Comparison of ENCODE assay signal across 8 mouse cellular contexts in the genomic region with DNA sequence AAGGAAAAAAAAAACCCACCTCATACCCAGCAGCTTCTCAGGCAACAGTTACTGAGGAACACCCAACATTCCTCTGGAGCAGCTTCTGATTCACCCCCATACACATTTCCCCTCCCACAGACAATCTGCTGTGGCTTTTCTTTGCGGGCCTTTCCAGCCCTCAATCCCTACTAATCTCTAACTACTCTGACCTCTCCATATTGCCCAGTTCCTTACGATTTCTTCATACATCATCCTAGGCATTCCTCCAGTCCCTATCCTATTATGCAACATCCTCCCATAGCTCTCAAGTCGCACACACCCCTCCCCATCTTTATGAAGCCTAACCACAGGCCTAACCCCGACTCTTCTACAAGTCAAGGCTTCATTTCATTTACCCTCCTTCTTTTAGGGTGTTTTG. TPM values are rescaled to one million over a fixed set of nuclear protein-coding genes. Genes with fewer than 3 reads are reported as not detected.
DNase-seq lines count a peak whose midpoint lies in the region; ATAC-seq and TF ChIP-seq lines count a peak whose summit lies in the region.

No protein-coding gene starts in this region.

- H3K4me1 ChIP-seq in lung, embryonic 15.5 days = peaks cover 9% of the 10 kb centered on the region
- peaks cover 4% of the 10 kb centered on the region; the same call in 1 of the 2 replicates for H3K4me1 ChIP-seq in lung, adult 2 months (ENCODE audit: control insufficient read depth, insufficient read depth, low read length)
- H3K4me1 ChIP-seq in embryonic facial prominence, embryonic 13.5 days = peaks cover 15% of the 10 kb centered on the region
- 0 out of 2 replicates have a peak, but pooled peaks cover 6% of the 10 kb centered on the region for H3K4me1 ChIP-seq in intestine, embryonic 15.5 days (replicated peaks)
- H3K4me1 ChIP-seq in midbrain, postnatal 0 days (ENCODE audit: insufficient read depth, low read length) = peaks cover 7% of the 10 kb centered on the region; the same call in 1 of the 2 replicates

- H3K36me3 ChIP-seq in lung, embryonic 15.5 days = 0 out of 2 replicates have a peak, but pooled peaks cover 5% of the 10 kb centered on the region
- peaks cover 8% of the 10 kb centered on the region for H3K36me3 ChIP-seq in embryonic facial prominence, embryonic 13.5 days
- H3K36me3 ChIP-seq in intestine, embryonic 15.5 days = no peaks in the 10 kb centered on the region
- no peaks in the 10 kb centered on the region for H3K36me3 ChIP-seq in midbrain, postnatal 0 days (ENCODE audit: insufficient read depth, low read length)

- TF ChIP-seq POLR2A in lung, adult 2 months (IDR thresholded peaks at IDR 0.05; ENCODE audit: borderline replicate concordance, extremely low read depth, low read depth, low read length) = no peak

- H3K9me3 ChIP-seq in lung, embryonic 15.5 days = no peaks in the 10 kb centered on the region
- H3K9me3 ChIP-seq in embryonic facial prominence, embryonic 13.5 days = no peaks in the 10 kb centered on the region
- no peaks in the 10 kb centered on the region for H3K9me3 ChIP-seq in intestine, embryonic 15.5 days
- no peaks in the 10 kb centered on the region for H3K9me3 ChIP-seq in midbrain, postnatal 0 days (ENCODE audit: low read length)

- TF ChIP-seq CTCF in lung, adult 2 months (IDR thresholded peaks at IDR 0.05; ENCODE audit: insufficient read depth, low read length) = no peak
- TF ChIP-seq CTCF in midbrain, postnatal 0 days (IDR thresholded peaks at IDR 0.05) = no peak

- DNase-seq in lung, adult 2 months = no peak
- no peak for DNase-seq in midbrain, postnatal 0 days (ENCODE audit: low spot score)
- DNase-seq in cerebellum, adult 18-20 months = no peak
- no peak for DNase-seq in kidney, adult 8-10 months
- DNase-seq in lung, postnatal 4 days = no peak

- WGBS in lung, embryonic 15.5 days = 30% methylated on average over 4 of the region's 4 CpGs
- WGBS in lung, adult 2 months = 10% methylated on average over 4 of the region's 4 CpGs
- 59% methylated on average over 4 of the region's 4 CpGs for WGBS in embryonic facial prominence, embryonic 13.5 days
- WGBS in intestine, embryonic 15.5 days = 41% methylated on average over 4 of the region's 4 CpGs
- WGBS in midbrain, postnatal 0 days = 71% methylated on average over 4 of the region's 4 CpGs

- H3K27ac ChIP-seq in lung, embryonic 15.5 days = 0 out of 2 replicates have a peak overlapping the region, but pooled peaks have one; percentile 82
- H3K27ac ChIP-seq in embryonic facial prominence, embryonic 13.5 days = no peak overlapping the region
- no peak overlapping the region for H3K27ac ChIP-seq in intestine, embryonic 15.5 days
- no peak overlapping the region for H3K27ac ChIP-seq in midbrain, postnatal 0 days (ENCODE audit: low read depth, low read length)

- H3K4me3 ChIP-seq in lung, embryonic 15.5 days = peak overlapping the region; percentile 89
- H3K4me3 ChIP-seq in lung, adult 2 months (replicated peaks; ENCODE audit: extremely low read depth, low read depth, low read length) = no peak overlapping the region
- peak overlapping the region; percentile 97 for H3K4me3 ChIP-seq in embryonic facial prominence, embryonic 13.5 days
- peak overlapping the region; percentile 73 for H3K4me3 ChIP-seq in intestine, embryonic 15.5 days (replicated peaks)
- H3K4me3 ChIP-seq in midbrain, postnatal 0 days (ENCODE audit: low read depth, low read length) = peak overlapping the region; percentile 92

- H3K27me3 ChIP-seq in lung, embryonic 15.5 days = no peaks in the 10 kb centered on the region
- H3K27me3 ChIP-seq in embryonic facial prominence, embryonic 13.5 days = no peaks in the 10 kb centered on the region
- H3K27me3 ChIP-seq in intestine, embryonic 15.5 days (replicated peaks) = no peaks in the 10 kb centered on the region
- H3K27me3 ChIP-seq in midbrain, postnatal 0 days (ENCODE audit: insufficient read depth, low read length) = no peaks in the 10 kb centered on the region

- peak overlapping the region; percentile 73 for H3K4me2 ChIP-seq in lung, embryonic 15.5 days
- peak overlapping the region; percentile 77 for H3K4me2 ChIP-seq in embryonic facial prominence, embryonic 13.5 days
- peak overlapping the region; percentile 71 for H3K4me2 ChIP-seq in intestine, embryonic 15.5 days (replicated peaks)
- peak overlapping the region; percentile 81 for H3K4me2 ChIP-seq in midbrain, postnatal 0 days (ENCODE audit: low read depth, low read length, poor library complexity, severe bottlenecking)

- no peak for ATAC-seq in lung, embryonic 15.5 days (ENCODE audit: borderline replicate concordance, extremely low read depth, low FRiP score, low TSS enrichment)
- ATAC-seq in embryonic facial prominence, embryonic 13.5 days (ENCODE audit: insufficient number of reproducible peaks, insufficient read depth, low FRiP score, low TSS enrichment, low read depth) = no peak
- no peak for ATAC-seq in intestine, embryonic 15.5 days
- ATAC-seq in midbrain, postnatal 0 days (ENCODE audit: low FRiP score) = no peak

- H3K9ac ChIP-seq in lung, embryonic 15.5 days = peak overlapping the region; percentile 93
- peak overlapping the region; percentile 96 for H3K9ac ChIP-seq in embryonic facial prominence, embryonic 13.5 days
- peak overlapping the region; percentile 77; the same call in 1 of the 2 replicates for H3K9ac ChIP-seq in intestine, embryonic 15.5 days
- H3K9ac ChIP-seq in midbrain, postnatal 0 days (replicated peaks; ENCODE audit: low read length, poor library complexity, severe bottlenecking) = peak overlapping the region; percentile 93

RNA-seq across cellular contexts. Expression of gene Pip5k1a, which starts 1.6 kb away (rescaled TPM):
- 17.2 and 18.1 TPM in 2 replicates for polyA plus RNA-seq in lung, embryonic 15.5 days (2015; fragmentation: Nextera tagmentation; extraction: Ambion mirVana)
- 14.6 and 20.4 TPM in 2 replicates for polyA plus RNA-seq in lung, adult 2 months (2012; rRNA removed)
- 23.8 and 26.3 TPM in 2 replicates for polyA plus RNA-seq in embryonic facial prominence, embryonic 13.5 days (2015; fragmentation: Nextera tagmentation; extraction: Ambion mirVana)
- polyA plus RNA-seq in intestine, embryonic 15.5 days (2015; fragmentation: Nextera tagmentation; extraction: Ambion mirVana) = 15.7 and 15.9 TPM in 2 replicates
- total RNA-seq in midbrain, postnatal 0 days (2014; rRNA removed) = 20.1 and 21.6 TPM in 2 replicates
- 12.9 and 13.3 TPM in 2 replicates for polyA plus RNA-seq in midbrain, postnatal 0 days (2015; fragmentation: Nextera tagmentation; extraction: Ambion mirVana)

RNA-seq across cellular contexts. Expression of gene Vps72, which starts 5.7 kb away (rescaled TPM):
- polyA plus RNA-seq in lung, embryonic 15.5 days (2015; fragmentation: Nextera tagmentation; extraction: Ambion mirVana) = 163 and 165 TPM in 2 replicates
- 55.3 and 62.2 TPM in 2 replicates for polyA plus RNA-seq in lung, adult 2 months (2012; rRNA removed)
- 185 and 213 TPM in 2 replicates for polyA plus RNA-seq in embryonic facial prominence, embryonic 13.5 days (2015; fragmentation: Nextera tagmentation; extraction: Ambion mirVana)
- 112 and 113 TPM in 2 replicates for polyA plus RNA-seq in intestine, embryonic 15.5 days (2015; fragmentation: Nextera tagmentation; extraction: Ambion mirVana)
- 69.6 and 84.7 TPM in 2 replicates for total RNA-seq in midbrain, postnatal 0 days (2014; rRNA removed)
- polyA plus RNA-seq in midbrain, postnatal 0 days (2015; fragmentation: Nextera tagmentation; extraction: Ambion mirVana) = 131 and 136 TPM in 2 replicates

RNA-seq across cellular contexts. Expression of gene Tmod4, which starts 19.2 kb away (rescaled TPM):
- polyA plus RNA-seq in lung, embryonic 15.5 days (2015; fragmentation: Nextera tagmentation; extraction: Ambion mirVana) = 1.3 and 2.1 TPM in 2 replicates
- 1.5 and 3.5 TPM in 2 replicates for polyA plus RNA-seq in lung, adult 2 months (2012; rRNA removed)
- polyA plus RNA-seq in embryonic facial prominence, embryonic 13.5 days (2015; fragmentation: Nextera tagmentation; extraction: Ambion mirVana) = 0.65 and 0.69 TPM in 2 replicates
- polyA plus RNA-seq in intestine, embryonic 15.5 days (2015; fragmentation: Nextera tagmentation; extraction: Ambion mirVana) = 0.83 and 0.99 TPM in 2 replicates
- not detected in 2 replicates for total RNA-seq in midbrain, postnatal 0 days (2014; rRNA removed)
- 0.41 and 0.49 TPM in 2 replicates for polyA plus RNA-seq in midbrain, postnatal 0 days (2015; fragmentation: Nextera tagmentation; extraction: Ambion mirVana)

RNA-seq across cellular contexts. Expression of gene Scnm1, which starts 28.7 kb away (rescaled TPM):
- polyA plus RNA-seq in lung, embryonic 15.5 days (2015; fragmentation: Nextera tagmentation; extraction: Ambion mirVana) = 64.0 and 71.4 TPM in 2 replicates
- 30.1 and 43.7 TPM in 2 replicates for polyA plus RNA-seq in lung, adult 2 months (2012; rRNA removed)
- polyA plus RNA-seq in embryonic facial prominence, embryonic 13.5 days (2015; fragmentation: Nextera tagmentation; extraction: Ambion mirVana) = 75.2 and 81.8 TPM in 2 replicates
- 57.0 and 62.3 TPM in 2 replicates for polyA plus RNA-seq in intestine, embryonic 15.5 days (2015; fragmentation: Nextera tagmentation; extraction: Ambion mirVana)
- 47.6 and 60.4 TPM in 2 replicates for total RNA-seq in midbrain, postnatal 0 days (2014; rRNA removed)
- 69.6 and 82.7 TPM in 2 replicates for polyA plus RNA-seq in midbrain, postnatal 0 days (2015; fragmentation: Nextera tagmentation; extraction: Ambion mirVana)

RNA-seq across cellular contexts. Expression of gene Lysmd1, which starts 28.8 kb away (rescaled TPM):
- polyA plus RNA-seq in lung, embryonic 15.5 days (2015; fragmentation: Nextera tagmentation; extraction: Ambion mirVana) = 13.3 and 14.9 TPM in 2 replicates
- 4.5 and 7.8 TPM in 2 replicates for polyA plus RNA-seq in lung, adult 2 months (2012; rRNA removed)
- polyA plus RNA-seq in embryonic facial prominence, embryonic 13.5 days (2015; fragmentation: Nextera tagmentation; extraction: Ambion mirVana) = 17.0 and 19.3 TPM in 2 replicates
- 10.3 and 10.7 TPM in 2 replicates for polyA plus RNA-seq in intestine, embryonic 15.5 days (2015; fragmentation: Nextera tagmentation; extraction: Ambion mirVana)
- total RNA-seq in midbrain, postnatal 0 days (2014; rRNA removed) = 35.3 and 42.2 TPM in 2 replicates
- polyA plus RNA-seq in midbrain, postnatal 0 days (2015; fragmentation: Nextera tagmentation; extraction: Ambion mirVana) = 50.9 and 51.9 TPM in 2 replicates
